Mouse (Mus musculus) kidney, adult 18-20 months (tissue): ENCODE measurements around the gene Lgr6.

Experiments used
- DNase-seq: peaks from one replicate; pipeline ENCODE4 v3.0.0; 2021

Gene Lgr6

DNA sequence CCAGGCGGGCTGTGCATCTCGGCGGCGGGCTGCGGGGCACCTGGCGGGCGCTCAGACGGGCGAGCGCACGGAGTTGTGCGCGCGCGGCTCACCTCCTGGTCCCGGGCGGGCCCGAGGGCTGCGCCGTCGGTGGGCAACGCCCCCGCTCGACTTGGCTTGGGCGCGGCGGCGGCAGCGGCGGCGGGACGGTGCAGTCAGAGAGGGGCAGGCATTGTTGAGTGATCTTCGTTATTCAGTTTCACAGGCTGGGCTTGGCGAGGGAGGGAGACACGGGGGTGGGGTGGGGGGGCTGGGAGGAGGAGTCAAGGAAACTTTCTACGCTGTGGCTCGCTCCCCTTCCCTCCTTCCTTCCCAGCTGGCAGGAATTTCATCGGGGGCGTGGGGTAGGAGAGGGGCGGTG, at the start of gene Lgr6:
Lgr6 (minus strand) TSS at position 153 of the 400 bp plus-strand sequence.
- DNase-seq: no peak

DNA sequence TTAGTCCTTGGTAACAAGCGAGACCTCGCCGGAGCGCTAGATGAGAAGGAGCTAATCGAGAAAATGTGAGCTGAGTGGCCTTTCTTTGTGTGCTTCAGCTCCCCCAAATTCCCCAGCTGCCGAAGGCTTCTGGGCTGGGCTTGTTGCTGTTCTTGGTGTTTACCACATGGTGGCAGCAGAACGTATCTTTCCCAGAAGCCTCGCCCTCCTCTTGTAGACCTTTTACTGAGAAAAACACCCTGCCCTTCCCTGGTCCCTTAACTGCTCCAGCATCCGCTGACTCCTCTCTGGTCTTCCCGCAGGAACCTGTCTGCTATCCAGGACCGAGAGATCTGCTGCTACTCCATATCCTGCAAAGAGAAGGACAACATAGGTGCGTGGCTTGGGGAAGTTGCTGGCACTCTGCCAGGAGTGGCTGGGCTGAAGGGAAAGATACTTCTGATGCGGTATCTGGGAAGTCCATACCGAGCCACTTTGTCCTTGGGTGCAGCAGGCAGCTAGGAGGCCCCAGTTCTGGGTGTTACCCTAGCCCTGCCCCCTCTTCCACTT, 49.4 kb upstream of the Lgr6 start:
- peak; percentile 83 for DNase-seq

DNA sequence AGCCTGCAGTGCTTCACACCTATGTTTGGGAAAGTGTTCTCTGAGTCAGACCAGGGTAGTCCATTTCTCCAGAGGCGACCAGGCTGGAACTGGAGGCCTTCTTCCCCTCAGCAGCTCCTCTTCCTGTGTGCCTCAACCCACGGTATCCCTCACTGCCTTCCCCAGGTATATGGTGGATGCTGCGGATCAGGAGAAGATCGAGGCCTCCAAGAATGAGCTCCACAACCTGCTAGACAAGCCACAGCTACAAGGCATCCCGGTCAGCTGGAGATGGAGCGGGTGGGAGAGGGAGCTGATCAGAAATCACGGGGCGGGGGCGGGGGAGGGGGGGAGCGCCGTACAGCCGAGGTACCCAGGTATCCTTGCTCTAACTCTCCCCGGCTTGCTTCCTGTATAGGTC, 48.9 kb upstream of the Lgr6 start:
- no peak for DNase-seq

DNA sequence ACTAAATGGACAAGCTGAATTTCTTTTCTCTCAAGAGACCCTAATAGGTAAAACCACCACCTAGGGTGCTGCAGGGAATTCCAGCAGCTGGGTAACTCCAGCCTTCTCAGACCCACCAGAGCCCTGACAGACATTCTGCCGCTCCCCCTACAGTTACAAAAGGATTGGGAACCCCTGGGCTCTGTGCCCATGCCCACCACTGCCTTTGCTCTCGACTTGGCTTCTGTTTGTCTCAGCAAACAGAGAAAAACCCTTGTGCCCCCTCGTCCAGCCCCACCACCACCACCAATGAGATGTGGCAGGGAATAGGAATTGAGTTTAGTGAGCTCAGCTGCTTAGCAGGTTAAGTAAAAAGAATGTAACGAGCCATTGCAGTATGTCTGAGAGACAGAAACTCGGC, 43.9 kb upstream of the Lgr6 start:
- DNase-seq: no peak

DNA sequence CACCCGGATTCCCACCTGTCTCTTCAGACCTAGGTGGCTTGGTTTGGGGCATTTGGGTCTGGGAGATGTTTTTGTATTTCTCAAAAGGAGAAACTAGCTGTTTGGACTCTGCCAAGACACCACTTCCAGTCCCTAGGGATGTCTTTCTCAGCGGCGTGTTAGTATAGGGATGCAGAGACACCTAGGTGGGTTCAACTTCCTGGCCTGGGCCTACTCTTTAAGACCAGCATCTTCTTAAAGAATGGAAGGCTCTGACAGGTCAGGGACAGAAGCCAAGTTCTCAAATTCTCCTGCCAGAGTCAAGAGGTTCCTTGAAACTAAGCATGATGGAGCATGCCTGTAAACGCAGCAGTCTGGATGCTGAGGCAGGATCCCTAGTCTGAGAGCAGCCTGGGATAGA, 43.4 kb upstream of the Lgr6 start:
- DNase-seq: no peak

DNA sequence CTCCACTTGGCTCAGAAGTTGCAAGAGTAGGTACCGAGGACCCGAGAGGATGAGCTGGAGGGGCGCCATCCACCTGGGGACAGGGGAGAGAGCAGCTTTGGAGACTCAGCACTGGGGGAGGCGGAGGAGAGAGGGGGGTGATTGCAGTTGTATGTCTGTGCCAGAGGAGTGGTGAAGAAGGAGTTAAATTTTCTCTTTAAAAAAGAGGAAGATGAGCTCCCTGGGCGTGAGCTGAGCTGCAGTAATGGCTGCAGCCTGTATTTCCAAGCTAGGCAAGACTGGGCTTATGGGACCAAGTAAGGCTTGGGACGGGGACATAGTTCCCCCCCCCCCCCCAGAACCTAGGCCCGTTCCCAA, 42.6 kb upstream of the Lgr6 start:
- DNase-seq: no peak

DNA sequence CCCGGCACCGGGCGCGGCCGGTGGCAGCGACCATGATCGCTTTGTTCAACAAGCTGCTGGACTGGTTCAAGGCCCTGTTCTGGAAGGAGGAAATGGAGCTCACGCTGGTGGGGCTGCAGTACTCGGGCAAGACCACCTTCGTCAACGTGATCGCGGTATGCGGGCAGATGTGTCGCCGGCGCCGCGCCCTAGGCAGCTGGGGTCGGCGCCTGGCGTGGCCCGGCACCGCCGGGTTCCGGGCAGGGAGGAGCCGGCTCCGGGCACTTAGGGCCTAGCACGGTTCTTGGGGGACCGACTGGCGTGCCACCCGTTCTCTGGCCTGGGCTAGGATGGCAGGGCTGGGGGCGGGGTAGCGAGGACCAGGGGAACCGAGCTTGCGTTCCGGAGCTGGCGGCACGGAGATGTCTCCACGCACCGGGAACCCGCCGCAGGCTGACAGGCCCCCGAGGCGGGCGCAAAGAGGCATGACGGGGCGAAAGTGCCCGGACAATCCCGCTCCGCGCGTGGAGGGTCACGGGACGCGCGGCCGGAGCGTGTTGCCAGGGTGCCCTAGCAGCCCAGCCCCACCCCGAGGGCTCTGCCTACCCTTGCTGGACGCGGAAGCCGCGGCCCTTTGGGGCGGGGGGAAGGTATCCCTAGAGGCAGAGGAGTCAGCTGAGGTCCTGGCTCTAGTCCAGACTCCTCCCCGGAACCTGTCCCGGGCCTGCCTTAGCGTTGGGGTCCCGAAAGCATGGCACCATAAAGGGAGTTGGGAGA, 42.0 kb upstream of the Lgr6 start:
- peak; percentile 90 for DNase-seq

DNA sequence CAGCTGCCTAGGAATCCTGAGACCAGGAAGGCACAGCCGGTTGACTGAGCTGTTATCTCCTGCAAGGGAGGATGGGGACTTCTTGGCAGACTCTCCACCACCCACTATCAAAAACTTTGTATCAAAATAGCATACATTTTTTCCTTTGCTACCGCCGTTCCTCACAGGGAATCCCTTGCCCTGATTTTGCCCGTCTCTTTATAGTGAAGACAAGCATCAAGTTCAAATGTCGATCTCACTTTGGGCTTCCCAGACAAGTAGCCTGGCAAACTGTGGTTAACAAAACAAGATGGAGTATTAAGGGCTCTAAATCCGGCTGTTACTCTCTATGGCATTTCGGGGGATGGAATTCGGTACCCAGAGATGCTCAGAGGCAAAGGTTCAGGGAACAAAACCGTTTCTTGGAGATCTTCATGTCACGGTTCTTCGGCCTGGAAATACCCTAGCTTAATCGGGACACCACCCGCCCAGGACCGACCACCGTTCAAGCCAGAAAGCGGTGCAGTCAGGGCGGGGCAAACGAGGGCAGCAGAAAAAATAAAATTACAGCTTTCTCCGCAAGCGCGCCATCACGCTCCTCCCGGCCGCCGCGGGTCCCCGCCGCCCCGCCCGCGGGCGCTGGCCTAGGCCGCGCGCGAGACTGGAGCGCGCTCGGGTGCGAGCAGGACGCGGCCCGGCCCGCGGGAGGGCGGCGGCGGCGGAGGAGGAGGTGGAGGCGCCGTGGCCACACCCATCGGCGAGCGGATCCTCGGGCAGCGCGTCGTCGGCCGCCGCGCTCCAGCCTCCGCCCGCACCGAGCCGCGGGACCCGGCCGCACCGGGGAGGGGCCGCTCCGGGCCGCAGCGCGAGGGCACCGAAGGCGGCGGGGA, 41.2 kb upstream of the Lgr6 start, which contains the start of gene Arl8a:
Arl8a (plus strand) TSS at position 748 of the 869 bp plus-strand sequence.
- peak; percentile 84 for DNase-seq

DNA sequence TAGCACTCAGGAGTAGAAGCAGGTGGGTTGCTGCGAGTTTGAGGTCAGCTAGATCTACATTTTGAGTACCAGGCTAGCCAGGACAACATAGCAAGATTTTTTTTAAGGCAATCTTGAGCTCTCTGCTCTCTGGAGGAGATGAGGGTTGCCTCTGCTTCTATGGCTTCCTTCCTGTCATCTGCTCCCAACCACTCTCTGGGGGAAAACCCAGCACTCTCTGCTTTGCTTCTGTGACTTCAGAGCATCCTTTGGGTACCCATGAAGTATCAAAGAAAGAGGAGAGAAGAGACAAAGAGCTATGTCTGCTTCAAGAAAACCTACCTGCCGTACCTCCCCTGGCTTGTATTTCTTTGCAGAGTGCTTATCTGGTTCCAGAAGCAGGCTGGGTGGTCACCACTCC, 38.9 kb upstream of the Lgr6 start:
- DNase-seq: no peak

DNA sequence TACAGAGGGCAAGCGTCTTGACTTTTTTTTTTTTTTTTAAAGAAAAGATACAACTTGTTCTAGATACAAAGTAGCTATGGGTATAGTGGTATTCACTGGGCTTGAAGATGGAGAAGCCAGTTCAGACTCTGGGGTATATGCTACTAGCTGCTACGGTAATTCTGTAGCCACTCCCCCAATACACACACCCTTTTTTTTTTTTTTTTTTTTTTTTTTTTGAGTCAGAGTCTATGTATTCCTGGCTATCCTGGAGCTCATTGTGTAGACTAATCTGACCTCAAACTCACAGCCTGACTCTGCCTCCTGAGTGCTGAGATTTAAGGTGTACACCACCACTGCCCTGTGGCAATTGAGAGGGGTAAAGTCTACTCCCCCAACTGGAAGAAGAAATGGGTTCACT, 37.4 kb upstream of the Lgr6 start:
- no peak for DNase-seq

DNA sequence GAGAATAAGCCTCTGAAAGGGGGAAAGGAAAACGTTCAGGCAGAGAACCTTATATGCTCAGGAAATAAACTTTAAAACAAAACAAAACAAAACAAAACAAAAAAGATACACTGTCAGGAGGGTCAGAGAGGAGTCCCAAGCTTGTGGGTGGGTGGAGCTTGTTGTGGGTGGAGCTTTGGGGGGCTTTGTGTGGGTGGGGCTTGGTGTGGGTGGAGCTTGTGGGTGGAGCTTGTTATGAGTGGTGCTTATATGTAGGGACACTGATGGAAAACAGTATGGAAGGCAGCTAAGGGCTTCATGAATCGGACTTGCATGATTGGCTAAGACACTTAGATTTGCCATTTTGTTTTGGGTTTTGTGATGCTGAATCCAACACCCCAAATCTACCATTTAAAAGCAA, 34.8 kb upstream of the Lgr6 start:
- DNase-seq: no peak

DNA sequence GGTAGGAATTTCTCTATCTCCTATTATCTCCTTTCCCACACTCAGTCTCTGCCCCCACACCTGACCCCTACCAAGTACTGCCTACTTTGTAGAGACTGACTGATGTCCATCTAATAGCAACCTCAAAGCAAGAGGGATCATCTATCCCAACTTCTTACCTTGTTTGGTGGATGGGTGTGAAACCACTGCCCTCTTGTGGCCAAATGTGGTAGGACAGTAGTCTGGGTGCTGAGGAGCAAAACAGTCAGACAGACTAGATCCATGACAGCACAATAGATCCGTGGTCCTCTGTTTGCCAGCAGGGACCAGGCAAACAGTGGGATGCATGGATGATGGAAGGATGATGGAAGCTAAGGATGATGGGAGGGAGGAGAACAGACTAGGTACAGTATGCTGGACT, 31.4 kb upstream of the Lgr6 start:
- peak; percentile 73 for DNase-seq

DNA sequence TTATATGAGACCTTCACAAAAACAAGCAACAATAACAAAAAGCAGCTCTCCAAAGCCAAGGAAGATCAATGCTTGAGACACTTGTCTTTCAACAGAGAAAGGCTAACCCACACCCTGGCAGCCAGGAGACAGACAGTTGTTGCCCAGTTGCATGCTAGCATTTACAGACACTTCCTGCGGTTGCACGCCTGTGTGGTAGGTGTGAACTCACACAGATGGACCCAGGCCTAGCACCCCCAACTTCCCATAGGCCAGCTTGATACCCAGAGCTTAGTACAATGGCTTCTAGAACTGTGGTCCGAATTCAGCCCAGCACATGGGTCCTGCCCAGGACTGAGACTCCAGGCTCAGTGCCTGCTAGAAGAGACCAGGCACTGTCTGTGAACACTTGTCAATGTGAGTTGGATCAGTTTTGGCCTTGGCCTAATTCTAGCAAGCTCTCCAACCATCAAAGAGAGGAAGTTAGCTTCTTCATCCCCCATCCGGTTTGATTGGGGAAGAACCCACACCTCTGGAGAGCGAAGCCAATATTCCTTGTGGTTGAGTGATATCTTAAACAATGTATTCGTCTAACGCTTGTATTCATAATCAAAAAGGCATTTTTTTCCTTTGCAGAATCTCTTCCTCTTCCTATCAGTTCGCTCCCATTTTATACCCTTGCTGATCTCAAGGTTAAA, 30.2 kb upstream of the Lgr6 start:
- no peak for DNase-seq

DNA sequence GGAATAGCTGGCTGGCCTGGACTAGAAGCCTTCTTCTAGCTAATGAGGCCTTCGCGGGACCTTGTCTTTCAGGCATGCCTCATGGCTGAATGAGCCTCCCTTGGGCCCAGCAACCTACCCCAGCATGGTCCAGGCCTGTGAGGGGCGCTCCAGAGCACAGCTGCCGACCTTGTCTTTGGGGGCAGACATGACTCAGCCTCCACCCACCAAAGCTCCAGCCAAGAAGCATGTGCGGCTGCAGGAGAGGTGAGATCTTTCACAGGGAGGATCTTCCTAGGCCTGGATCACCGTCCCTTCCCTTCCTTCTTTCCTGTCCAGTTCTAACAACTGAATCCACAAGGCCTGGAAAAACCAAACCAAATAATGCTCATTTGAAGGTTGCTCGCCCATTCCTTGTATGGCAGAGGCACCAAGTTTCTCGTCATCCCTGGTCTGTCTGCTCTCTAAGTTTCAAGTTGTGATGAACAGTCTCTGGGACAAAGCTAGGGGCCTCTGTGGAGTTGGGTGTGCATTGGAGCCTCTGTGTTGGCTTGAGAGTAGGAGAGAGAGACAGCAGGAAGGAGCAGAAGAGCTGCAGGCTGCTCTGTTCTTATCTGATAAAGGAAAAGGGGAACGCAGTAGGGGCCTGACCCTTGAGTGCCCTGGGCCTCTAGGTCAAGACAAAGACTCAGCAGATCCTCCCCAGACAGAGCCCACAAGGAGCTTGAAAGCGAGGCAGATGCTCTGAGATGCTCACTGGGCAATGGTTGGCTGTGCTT, 28.8 kb upstream of the Lgr6 start:
- DNase-seq: no peak

DNA sequence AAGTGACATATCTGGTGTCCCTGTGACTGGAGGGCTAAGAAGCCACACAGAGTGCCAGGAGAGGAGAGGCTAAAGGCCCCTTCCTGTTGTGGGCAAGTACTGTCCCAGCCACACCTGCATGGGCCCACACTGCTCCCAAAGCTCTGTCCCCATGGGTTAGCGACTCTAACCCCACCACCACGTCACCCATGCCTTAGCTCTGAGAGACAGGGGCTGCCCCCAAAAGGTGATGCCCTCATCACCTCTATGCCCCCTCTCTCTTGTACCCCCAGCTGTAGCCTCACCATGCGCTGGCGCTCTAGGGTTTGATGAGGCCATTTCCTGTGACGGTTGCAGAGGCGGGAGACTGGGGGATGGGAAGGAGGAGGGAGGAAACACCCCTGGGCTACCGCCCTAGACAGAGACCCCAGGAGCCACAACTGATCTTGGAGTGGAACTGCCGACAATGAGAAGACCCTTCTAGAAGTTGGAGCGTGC, 27.9 kb upstream of the Lgr6 start:
- no peak for DNase-seq

DNA sequence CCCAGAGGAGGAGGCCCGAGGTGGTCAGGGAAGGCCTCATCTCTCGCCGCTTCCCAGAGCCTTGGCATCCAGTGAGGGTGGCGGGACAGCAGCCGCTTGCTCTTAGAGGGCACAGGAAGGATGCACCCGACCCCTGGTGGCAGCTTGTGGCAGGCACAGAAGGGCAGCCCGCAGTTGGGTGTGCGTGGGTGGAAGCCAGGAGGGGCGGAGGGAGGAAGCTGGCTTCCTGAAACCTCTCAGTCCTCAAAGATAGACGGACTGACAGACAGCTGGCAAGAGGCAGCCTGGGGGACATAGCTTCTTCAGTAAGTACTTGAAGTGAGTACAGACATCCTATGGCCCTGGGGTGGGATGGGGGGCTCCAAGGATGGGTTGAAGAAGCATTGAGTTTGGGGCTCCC, 27.4 kb upstream of the Lgr6 start, which contains the start of gene Ptpn7:
Ptpn7 (plus strand) TSS at position 228 of the 400 bp plus-strand sequence.
- DNase-seq: peak; percentile 60

DNA sequence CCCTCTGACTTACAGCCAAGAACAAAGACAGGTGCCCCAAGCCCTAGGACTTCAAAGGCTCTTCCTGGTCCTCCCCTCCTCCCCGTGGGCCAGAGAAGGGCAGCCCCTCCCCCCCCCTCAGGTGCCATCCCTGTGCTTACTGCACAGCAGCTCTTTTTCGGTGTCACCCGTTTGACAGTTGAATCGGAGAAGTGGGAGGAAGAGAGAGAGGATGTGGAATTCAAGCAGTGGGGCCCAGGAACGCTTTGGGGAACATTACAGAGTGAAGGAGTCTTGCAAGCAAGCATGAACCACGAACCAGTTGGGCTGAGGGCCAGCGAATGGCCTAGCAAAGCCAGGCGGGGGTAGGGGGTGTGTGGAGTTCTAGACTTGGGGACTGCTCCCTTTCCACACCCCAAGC, 26.5 kb upstream of the Lgr6 start:
- no peak for DNase-seq

DNA sequence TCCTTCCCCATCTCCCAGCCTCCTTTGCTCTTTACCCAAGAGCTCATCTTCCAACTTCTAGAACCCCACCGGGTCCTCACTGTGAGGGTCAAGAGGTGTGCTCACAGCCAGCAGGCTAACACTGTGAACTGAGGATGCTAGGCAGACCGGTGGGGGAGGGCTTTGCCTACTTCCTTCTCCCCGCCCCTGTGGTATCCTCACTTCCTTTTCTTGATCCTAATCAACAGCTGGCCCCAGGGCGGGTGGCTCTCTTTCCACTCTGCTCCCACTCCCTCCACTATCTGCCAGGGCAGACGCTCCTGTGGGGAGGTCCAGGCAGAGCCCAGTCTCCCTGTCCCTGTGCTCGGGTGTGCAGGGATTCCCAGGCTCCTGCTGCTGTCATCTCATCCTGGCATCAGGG, 26.0 kb upstream of the Lgr6 start:
- no peak for DNase-seq

DNA sequence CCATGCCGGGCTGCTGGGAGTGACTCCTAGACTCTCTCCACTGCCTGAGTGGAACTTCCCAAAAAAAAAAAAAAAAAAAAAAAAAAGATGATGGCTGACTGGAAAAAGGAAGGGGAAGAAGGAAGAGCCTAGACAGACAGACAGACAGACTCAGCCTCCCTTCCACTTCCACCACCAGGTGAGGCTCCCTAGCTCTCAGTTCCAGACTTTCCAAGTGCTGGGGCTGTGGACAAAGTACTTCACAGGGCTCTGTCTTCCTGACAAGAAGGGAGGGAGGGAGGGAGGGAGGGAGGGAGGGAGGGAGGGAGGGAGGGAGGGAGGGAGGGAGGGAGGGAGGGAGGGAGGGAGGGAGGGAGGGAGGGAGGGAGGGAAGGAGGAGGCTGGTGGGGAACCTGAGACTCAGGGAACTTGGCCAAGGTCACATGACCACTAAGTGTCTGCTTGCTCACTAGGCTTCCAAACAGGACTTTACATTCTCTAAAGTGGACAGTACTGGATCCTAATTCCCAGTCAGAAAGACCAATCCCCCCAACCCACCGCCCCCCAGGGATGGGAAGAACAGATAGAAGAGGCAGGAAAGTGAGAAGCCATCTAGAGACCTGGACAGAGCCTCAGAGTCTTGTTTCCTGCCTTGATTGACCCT, 25.4 kb upstream of the Lgr6 start:
- DNase-seq: no peak

DNA sequence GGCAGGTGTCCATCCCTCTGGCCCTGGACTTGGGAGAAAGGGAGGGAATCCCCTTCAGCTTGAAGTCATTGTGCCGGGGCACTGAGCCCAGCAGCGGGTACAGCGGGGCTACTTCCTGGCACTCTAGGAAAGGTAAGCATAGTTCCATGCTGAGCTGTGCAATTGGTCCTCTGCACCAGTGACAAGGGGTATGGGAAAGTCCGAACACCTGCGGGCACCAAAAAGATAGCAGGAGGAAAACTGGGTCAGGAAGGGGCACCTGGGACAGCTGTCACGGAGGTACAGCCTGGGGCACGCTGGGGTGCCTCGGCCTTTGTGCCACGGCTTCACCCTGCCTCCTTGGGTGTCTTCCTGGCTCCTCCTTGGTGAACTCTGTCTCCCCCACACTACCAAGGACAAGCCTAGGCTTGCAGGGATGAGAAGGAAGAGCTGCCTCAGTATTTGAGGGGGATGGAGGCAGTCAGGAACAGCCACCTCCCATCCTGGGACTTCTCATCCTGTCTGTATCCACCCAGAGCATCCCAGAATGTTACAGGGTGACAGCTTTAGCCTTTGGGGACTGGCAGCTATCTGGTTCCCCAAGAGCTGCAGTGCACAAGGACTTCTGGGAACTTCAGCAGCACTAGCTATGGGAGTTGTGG, 24.6 kb upstream of the Lgr6 start:
- DNase-seq: no peak

DNA sequence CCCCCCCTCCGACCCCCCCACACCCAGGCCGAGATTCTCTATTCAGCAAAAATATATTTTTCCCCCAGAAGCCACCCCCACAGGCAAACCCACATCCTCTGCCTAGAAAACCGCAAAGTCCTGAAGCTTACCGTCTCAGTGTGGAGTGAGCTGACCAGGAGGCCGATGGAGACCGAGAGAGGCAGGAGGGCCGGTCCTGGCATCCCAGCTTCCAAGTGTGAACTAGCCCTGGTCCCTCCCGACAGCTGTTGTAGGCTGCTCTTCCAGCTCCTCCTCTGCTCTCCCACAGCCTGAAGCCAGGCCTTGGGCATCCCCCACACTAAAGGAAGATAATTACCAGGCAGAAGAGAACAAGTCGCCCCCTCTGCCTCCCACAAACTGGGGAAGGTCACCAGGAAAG, 23.9 kb upstream of the Lgr6 start:
- DNase-seq: no peak
